Mouse (Mus musculus): ENCODE results near the gene Ascc1. TPM values are rescaled to one million over a fixed set of nuclear protein-coding genes. Genes with fewer than 3 reads are reported as not detected.

Ascc1 gene
- 42.5 and 43.6 TPM in 2 replicates for polyA plus RNA-seq (2014; fragmentation: Nextera tagmentation; extraction: Ambion mirVana)

GRCm38 (mm10) chr10:60002673-60003212, at the start of gene Ascc1, which contains the start of gene Anapc16:
TSS of gene Ascc1 (plus strand) at chr10:60002805.
TSS of gene Anapc16 (minus strand) at chr10:60003135.
- Histone ChIP-seq H3K36me3 (ENCODE audit: control insufficient read depth, insufficient read depth, low read length) (no peaks in the 10 kb centered on the region), H3K27me3 (ENCODE audit: control insufficient read depth, insufficient read depth, low read length) (no peaks in the 10 kb centered on the region), H3K4me1 (ENCODE audit: control insufficient read depth, insufficient read depth, low read length) (peaks cover 8% of the 10 kb centered on the region; the same call in 1 of the 2 replicates), H3K4me2 (peak within 1 kb of the TSS; percentile 80), H3K9ac (ENCODE audit: low read length) (peak within 1 kb of the TSS; percentile 81), H3K4me3 (ENCODE audit: low read depth, low read length) (peak within 1 kb of the TSS; percentile 77), H3K9me3 (ENCODE audit: control insufficient read depth, low read length) (no peaks in the 10 kb centered on the region), H3K27ac (ENCODE audit: low read depth, low read length) (peak within 1 kb of the TSS; percentile 95)
- DNase-seq (ENCODE audit: low spot score, missing footprints) (peak; percentile 100), ATAC-seq (ENCODE audit: low FRiP score) (peak; percentile 97)
- WGBS, result under 1% methylated on average over 51 of the region's 51 CpGs

DNA sequence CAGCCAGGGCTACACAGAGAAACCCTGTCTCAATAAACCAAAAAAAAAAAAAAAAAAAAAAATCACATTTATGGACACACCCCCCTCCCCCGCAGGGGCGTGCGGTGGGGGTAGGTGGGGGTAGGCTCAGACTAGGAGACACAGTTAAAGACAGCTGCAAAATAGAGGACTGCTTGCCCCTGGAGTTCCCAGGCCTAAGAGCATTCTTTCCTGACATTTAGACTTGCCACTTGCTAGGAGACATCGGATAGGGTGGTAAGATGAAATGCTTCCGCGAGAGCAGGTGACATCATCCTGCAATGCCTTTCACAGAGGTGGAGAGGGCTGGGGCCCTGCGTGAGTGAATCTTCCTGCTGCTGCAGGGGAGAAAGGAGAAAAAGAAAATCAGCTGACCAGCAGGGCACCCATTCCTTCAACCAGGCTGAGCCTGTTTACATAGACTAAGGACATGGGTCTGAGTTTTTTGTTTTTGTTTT, 49.0 kb upstream of the Ascc1 start:
- Histone ChIP-seq H3K27me3 (ENCODE audit: control insufficient read depth, insufficient read depth, low read length) (no peaks in the 10 kb centered on the region), H3K36me3 (ENCODE audit: control insufficient read depth, insufficient read depth, low read length) (no peaks in the 10 kb centered on the region), H3K9me3 (ENCODE audit: control insufficient read depth, low read length) (no peaks in the 10 kb centered on the region), H3K4me2 (no peak overlapping the region), H3K9ac (ENCODE audit: low read length) (no peak overlapping the region), H3K4me1 (ENCODE audit: control insufficient read depth, insufficient read depth, low read length) (peaks cover 44% of the 10 kb centered on the region), H3K4me3 (ENCODE audit: low read depth, low read length) (no peak overlapping the region), H3K27ac (ENCODE audit: low read depth, low read length) (no peak overlapping the region)
- DNase-seq (ENCODE audit: low spot score, missing footprints), result peak; percentile 82
- WGBS, result 50% methylated on average over 7 of the region's 7 CpGs
- no peak for ATAC-seq (ENCODE audit: low FRiP score)

DNA sequence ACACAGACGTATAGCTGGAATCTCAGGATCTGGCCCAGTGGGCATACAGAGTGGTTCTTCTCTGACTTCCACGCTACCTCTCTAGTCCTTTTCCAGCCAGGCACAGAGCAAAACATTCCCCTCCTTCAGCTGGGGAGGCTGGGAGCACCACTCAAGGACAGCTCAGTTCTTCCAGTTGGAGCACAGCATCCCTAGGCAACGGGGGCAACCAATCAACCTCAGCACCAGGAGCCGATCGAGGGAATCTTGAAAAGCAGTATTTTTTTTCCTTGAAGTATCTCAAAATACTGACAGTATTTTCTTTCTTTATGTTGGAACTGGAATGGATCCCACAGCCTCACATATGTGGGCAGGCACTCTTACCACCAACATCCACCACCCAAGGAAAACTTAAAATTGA, 45.9 kb upstream of the Ascc1 start:
- Histone ChIP-seq H3K4me3 (ENCODE audit: low read depth, low read length) (no peak overlapping the region), H3K4me1 (ENCODE audit: control insufficient read depth, insufficient read depth, low read length) (peaks cover 32% of the 10 kb centered on the region), H3K4me2 (no peak overlapping the region), H3K27me3 (ENCODE audit: control insufficient read depth, insufficient read depth, low read length) (no peaks in the 10 kb centered on the region), H3K9me3 (ENCODE audit: control insufficient read depth, low read length) (no peaks in the 10 kb centered on the region), H3K9ac (ENCODE audit: low read length) (no peak overlapping the region), H3K36me3 (ENCODE audit: control insufficient read depth, insufficient read depth, low read length) (no peaks in the 10 kb centered on the region), H3K27ac (ENCODE audit: low read depth, low read length) (peak overlapping the region; percentile 31)
- DNase-seq (ENCODE audit: low spot score, missing footprints), result no peak
- 63% methylated on average over 5 of the region's 5 CpGs for WGBS
- no peak for ATAC-seq (ENCODE audit: low FRiP score)

- no peaks in the 10 kb centered on the region for H3K36me3 ChIP-seq (ENCODE audit: control insufficient read depth, insufficient read depth, low read length)
- peak overlapping the region; percentile 11; the same call in 1 of the 2 replicates for H3K4me3 ChIP-seq (ENCODE audit: low read depth, low read length)
- peak overlapping the region; percentile 42 for H3K4me2 ChIP-seq
- ATAC-seq (ENCODE audit: low FRiP score), result no peak
- peak overlapping the region; percentile 31 for H3K27ac ChIP-seq (ENCODE audit: low read depth, low read length)
- no peaks in the 10 kb centered on the region for H3K9me3 ChIP-seq (ENCODE audit: control insufficient read depth, low read length)
- WGBS, result 9% methylated on average over 25 of the region's 25 CpGs
- peak; percentile 92 for DNase-seq (ENCODE audit: low spot score, missing footprints)
- no peaks in the 10 kb centered on the region for H3K27me3 ChIP-seq (ENCODE audit: control insufficient read depth, insufficient read depth, low read length)
- peaks cover 28% of the 10 kb centered on the region for H3K4me1 ChIP-seq (ENCODE audit: control insufficient read depth, insufficient read depth, low read length)
- peak overlapping the region; percentile 52 for H3K9ac ChIP-seq (ENCODE audit: low read length)
Observed at GRCm38 (mm10) chr10:59957171-59958149, 45.1 kb upstream of the Ascc1 start.

DNA sequence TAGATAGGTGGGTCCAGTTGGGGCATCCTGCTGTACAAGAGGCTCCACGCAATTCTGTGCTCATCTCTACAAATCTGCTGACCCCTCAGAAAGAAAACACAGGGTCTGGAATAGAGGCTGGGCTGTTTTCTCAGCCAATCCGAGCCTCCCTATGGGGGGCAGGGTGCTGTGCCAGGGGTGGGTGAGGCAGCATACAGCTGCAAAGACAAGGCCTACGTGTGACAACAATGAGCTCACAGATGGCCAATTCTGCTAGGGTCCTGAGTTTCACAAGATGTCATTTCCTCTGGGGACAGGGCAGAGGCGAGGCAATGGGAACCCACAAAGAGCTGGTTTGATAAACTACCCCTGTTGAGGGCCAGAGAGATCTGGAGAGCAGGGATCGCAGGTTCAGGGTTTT, 44.1 kb upstream of the Ascc1 start:
- ATAC-seq (ENCODE audit: low FRiP score) (peak; percentile 63), DNase-seq (ENCODE audit: low spot score, missing footprints) (no peak)
- peak overlapping the region; percentile 31 for H3K27ac ChIP-seq (ENCODE audit: low read depth, low read length)
- H3K9me3 ChIP-seq (ENCODE audit: control insufficient read depth, low read length), result no peaks in the 10 kb centered on the region
- H3K4me2 ChIP-seq, result no peak overlapping the region
- WGBS, result 24% methylated on average over 5 of the region's 5 CpGs
- no peaks in the 10 kb centered on the region for H3K27me3 ChIP-seq (ENCODE audit: control insufficient read depth, insufficient read depth, low read length)
- H3K4me1 ChIP-seq (ENCODE audit: control insufficient read depth, insufficient read depth, low read length), result peaks cover 21% of the 10 kb centered on the region
- no peaks in the 10 kb centered on the region for H3K36me3 ChIP-seq (ENCODE audit: control insufficient read depth, insufficient read depth, low read length)
- H3K9ac ChIP-seq (ENCODE audit: low read length), result peak overlapping the region; percentile 21
- no peak overlapping the region for H3K4me3 ChIP-seq (ENCODE audit: low read depth, low read length)

GRCm38 (mm10) chr10:59959517-59959916, 43.1 kb upstream of the Ascc1 start:
- Histone ChIP-seq H3K27me3 (ENCODE audit: control insufficient read depth, insufficient read depth, low read length) (no peaks in the 10 kb centered on the region), H3K9me3 (ENCODE audit: control insufficient read depth, low read length) (no peaks in the 10 kb centered on the region), H3K9ac (ENCODE audit: low read length) (no peak overlapping the region), H3K4me1 (ENCODE audit: control insufficient read depth, insufficient read depth, low read length) (peaks cover 21% of the 10 kb centered on the region), H3K4me2 (no peak overlapping the region), H3K36me3 (ENCODE audit: control insufficient read depth, insufficient read depth, low read length) (no peaks in the 10 kb centered on the region), H3K4me3 (ENCODE audit: low read depth, low read length) (no peak overlapping the region), H3K27ac (ENCODE audit: low read depth, low read length) (no peak overlapping the region)
- 76% methylated on average over 12 of the region's 12 CpGs for WGBS
- DNase-seq (ENCODE audit: low spot score, missing footprints) (peak; percentile 84), ATAC-seq (ENCODE audit: low FRiP score) (no peak)

GRCm38 (mm10) chr10:59963609-59964008, 39.0 kb upstream of the Ascc1 start:
- H3K4me3 ChIP-seq (ENCODE audit: low read depth, low read length), result no peak overlapping the region
- H3K36me3 ChIP-seq (ENCODE audit: control insufficient read depth, insufficient read depth, low read length), result no peaks in the 10 kb centered on the region
- no peak overlapping the region for H3K9ac ChIP-seq (ENCODE audit: low read length)
- DNase-seq (ENCODE audit: low spot score, missing footprints) (no peak), ATAC-seq (ENCODE audit: low FRiP score) (no peak)
- peaks cover 9% of the 10 kb centered on the region for H3K4me1 ChIP-seq (ENCODE audit: control insufficient read depth, insufficient read depth, low read length)
- H3K9me3 ChIP-seq (ENCODE audit: control insufficient read depth, low read length), result no peaks in the 10 kb centered on the region
- H3K4me2 ChIP-seq, result no peak overlapping the region
- 37% methylated on average over 2 of the region's 2 CpGs for WGBS
- H3K27me3 ChIP-seq (ENCODE audit: control insufficient read depth, insufficient read depth, low read length), result no peaks in the 10 kb centered on the region
- H3K27ac ChIP-seq (ENCODE audit: low read depth, low read length), result no peak overlapping the region

DNA sequence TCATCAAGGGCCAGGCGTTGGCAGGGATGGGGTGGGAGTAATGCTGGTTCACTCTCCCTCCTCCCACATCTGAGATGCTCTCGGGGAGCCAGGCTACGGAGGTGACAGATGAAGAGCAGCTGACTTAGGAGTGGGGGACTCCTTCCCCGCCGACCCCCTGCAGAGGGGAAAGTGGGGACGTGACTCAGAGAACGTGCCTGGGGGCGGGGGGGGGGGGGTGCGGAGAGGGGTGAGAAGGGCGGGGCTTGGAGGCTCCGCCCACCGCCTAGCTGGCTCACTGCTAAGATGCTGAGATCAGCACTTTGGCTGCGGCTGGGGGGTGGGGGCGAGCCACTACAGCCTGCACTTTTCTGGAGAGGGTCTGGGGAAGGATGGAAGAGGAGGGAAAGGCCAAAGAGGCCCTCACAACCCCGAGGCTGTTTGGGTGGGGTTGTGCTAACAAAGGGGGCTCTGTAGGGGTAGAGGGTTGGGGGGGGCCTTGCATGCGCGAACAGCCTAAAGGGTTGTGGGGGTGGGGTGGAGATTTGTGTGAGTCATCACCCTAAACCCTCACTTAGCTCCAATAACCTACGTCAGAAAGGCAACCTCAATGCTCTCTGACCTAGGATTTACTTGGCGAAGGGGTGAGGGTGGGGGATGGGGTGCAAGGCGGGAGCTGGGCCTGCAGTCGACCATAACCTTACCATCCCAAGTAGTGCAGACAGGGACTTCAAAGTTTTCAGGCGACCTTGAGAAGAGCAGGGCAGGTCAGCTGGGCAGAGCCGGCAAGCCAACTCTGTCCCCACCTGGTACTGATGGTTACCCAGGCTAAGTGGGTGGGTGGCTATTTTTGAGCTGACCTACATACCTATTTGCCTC, 37.9 kb upstream of the Ascc1 start:
- no peaks in the 10 kb centered on the region for H3K9me3 ChIP-seq (ENCODE audit: control insufficient read depth, low read length)
- peaks cover 8% of the 10 kb centered on the region; the same call in 1 of the 2 replicates for H3K4me1 ChIP-seq (ENCODE audit: control insufficient read depth, insufficient read depth, low read length)
- no peaks in the 10 kb centered on the region for H3K27me3 ChIP-seq (ENCODE audit: control insufficient read depth, insufficient read depth, low read length)
- ATAC-seq (ENCODE audit: low FRiP score) (peak; percentile 81), DNase-seq (ENCODE audit: low spot score, missing footprints) (peak; percentile 90)
- 2% methylated on average over 20 of the region's 23 CpGs for WGBS
- H3K4me3 ChIP-seq (ENCODE audit: low read depth, low read length), result peak overlapping the region; percentile 1; the same call in 1 of the 2 replicates
- H3K9ac ChIP-seq (ENCODE audit: low read length), result peak overlapping the region; percentile 17; the same call in 1 of the 2 replicates
- H3K27ac ChIP-seq (ENCODE audit: low read depth, low read length), result peak overlapping the region; percentile 25; the same call in 1 of the 2 replicates
- peak overlapping the region; percentile 30 for H3K4me2 ChIP-seq
- no peaks in the 10 kb centered on the region for H3K36me3 ChIP-seq (ENCODE audit: control insufficient read depth, insufficient read depth, low read length)
